23 mouse cellular contexts compared by ENCODE assay signal in genomic region chr5:100885216-100885615, GRCm38 (mm10).
"Had no signal": no experiment of that assay in that cellular context is flagged by ENCODE, and none has a peak within 500 bp of the region (broad histone marks: within the 10 kb centered on the region; RNA-seq: fewer than 3 reads in every experiment).

No protein-coding gene starts in this region.

- H3K36me3 ChIP-seq: kidney, embryonic 15.5 days; limb, embryonic 10.5 days; limb, embryonic 13.5 days; liver, embryonic 12.5 days; liver, embryonic 15.5 days; lung, embryonic 15.5 days; midbrain, embryonic 10.5 days; midbrain, embryonic 13.5 days; neural tube, embryonic 13.5 days had no signal

- H3K27me3 ChIP-seq: kidney, embryonic 15.5 days; limb, embryonic 13.5 days; liver, embryonic 12.5 days; liver, embryonic 15.5 days; lung, embryonic 15.5 days; midbrain, embryonic 13.5 days; neural tube, embryonic 13.5 days had no signal

- DNase-seq: layer of hippocampus, adult 9-11 months; liver; lung, adult 18-20 months; lung, postnatal 10 days; lung, postnatal 36 days; retina, postnatal 1 day; right cerebral cortex, postnatal 25 days; thymus, adult 18-20 months; thymus, postnatal 36 days had no signal

- H3K4me3 ChIP-seq: kidney, embryonic 15.5 days; layer of hippocampus, adult 2 months; limb, embryonic 10.5 days; limb, embryonic 13.5 days; liver, embryonic 12.5 days; liver, embryonic 15.5 days; lung, embryonic 15.5 days; megakaryocyte, embryonic 14.5 days; midbrain, embryonic 10.5 days; midbrain, embryonic 13.5 days; myocyte; neural tube, embryonic 13.5 days had no signal

- H3K9ac ChIP-seq: kidney, embryonic 15.5 days; limb, embryonic 13.5 days; liver, embryonic 12.5 days; liver, embryonic 15.5 days; lung, embryonic 15.5 days; midbrain, embryonic 13.5 days; neural tube, embryonic 13.5 days had no signal

- H3K4me1 ChIP-seq: kidney, embryonic 15.5 days; limb, embryonic 13.5 days; liver, embryonic 12.5 days; liver, embryonic 15.5 days; lung, embryonic 15.5 days; midbrain, embryonic 10.5 days; midbrain, embryonic 13.5 days; neural tube, embryonic 13.5 days had no signal

- H3K27ac ChIP-seq: kidney, embryonic 15.5 days; layer of hippocampus, adult 2 months; limb, embryonic 10.5 days; limb, embryonic 13.5 days; liver, embryonic 12.5 days; liver, embryonic 15.5 days; lung, embryonic 15.5 days; midbrain, embryonic 10.5 days; midbrain, embryonic 13.5 days; neural tube, embryonic 13.5 days had no signal

- H3K9me3 ChIP-seq: kidney, embryonic 15.5 days; limb, embryonic 10.5 days; limb, embryonic 13.5 days; liver, embryonic 12.5 days; liver, embryonic 15.5 days; lung, embryonic 15.5 days; megakaryocyte, embryonic 14.5 days; midbrain, embryonic 10.5 days; midbrain, embryonic 13.5 days; neural tube, embryonic 13.5 days had no signal

- H3K4me2 ChIP-seq: kidney, embryonic 15.5 days; limb, embryonic 13.5 days; liver, embryonic 12.5 days; liver, embryonic 15.5 days; lung, embryonic 15.5 days; midbrain, embryonic 13.5 days; neural tube, embryonic 13.5 days had no signal

- ATAC-seq: intestine, postnatal 0 days; liver, embryonic 12.5 days; midbrain, embryonic 13.5 days; midbrain, embryonic 16.5 days had no signal
